Mouse (Mus musculus) CD4-positive helper T cell, adult 2 months (primary cell): ENCODE measurements around the gene Lrrc10b.

Source experiments
- DNase-seq: peaks from one replicate; pipeline ENCODE4 v3.0.0-alpha.2; 2012; ENCODE audit warnings: low read depth, missing footprints, low spot score

Lrrc10b gene

DNA sequence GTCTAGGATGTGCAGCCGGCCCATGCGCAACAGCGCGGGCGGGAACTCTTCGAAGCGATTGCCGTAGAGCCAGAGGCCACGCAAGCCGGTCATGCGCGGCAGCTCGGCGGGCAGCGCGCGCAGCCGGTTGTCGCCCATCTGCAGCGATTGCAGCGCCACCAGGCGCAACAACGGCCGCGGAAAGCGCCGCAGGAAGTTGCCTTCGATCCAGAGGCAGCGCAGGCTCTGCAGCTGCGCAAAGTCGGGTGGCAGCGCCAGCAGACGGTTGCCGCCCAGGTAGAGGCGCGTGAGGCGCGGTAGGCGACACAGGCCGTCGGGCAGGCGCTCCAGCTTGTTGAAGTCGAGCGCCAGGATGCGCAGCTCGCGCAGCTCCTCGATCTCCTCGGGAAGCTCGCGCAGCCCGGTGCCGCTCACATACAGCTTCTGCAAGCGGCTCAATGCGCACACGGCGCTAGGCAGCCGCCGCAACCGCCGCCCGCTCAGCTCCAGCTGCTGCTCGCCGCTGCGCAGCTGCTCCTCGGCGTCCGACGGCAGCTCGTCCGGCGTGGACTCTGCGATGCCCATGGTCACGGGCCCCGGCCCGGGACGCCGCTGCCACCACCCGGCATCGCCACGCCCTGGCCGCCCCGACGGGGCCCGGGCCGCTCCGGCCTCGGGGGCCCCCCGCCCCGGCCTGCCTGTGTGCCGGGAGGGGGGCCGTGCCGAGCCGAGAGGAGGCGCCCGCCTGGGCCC, at the start of gene Lrrc10b:
TSS of gene Lrrc10b (minus strand) at position 722 of the 732 bp plus-strand sequence.
- DNase-seq = peak; percentile 53

DNA sequence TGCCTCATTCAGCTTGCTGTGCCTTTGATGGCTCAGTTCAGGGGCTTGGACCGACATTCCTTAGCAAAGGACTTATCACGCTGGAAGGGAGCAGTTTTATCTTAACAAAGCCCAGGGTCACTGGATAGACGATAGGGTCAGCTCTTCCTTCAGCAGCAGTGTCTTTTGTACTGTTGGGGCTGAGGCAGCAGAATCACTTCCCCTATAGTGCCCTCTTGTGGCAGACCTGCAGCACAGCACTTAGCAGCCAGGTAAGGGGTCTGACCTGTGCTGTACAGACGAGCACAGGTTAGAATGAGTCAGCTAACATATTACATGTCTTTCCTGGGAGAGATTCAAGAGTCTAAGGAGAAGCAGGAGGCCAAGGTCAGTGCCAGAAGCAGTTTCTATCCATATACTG, 45.3 kb upstream of the Lrrc10b start:
- DNase-seq = peak; percentile 49

DNA sequence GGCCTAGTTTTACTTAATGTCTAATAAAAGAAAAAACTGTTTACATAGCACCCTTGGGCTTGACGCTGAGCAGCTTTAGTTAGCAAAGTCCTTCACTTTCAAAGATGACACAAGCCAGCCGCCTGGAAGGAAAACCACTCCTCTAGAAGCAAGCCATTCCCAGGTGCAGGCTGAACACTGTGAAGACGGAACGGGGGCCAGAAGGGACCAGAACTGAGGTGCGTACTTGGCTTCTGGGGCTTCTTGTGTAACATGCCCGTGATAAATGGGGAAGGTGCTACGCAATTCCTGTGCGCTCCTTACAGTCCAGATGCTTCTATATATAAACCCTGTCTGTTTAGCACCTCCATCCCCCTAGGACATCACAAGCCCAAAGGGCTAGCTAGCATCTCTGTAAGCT, 43.3 kb upstream of the Lrrc10b start:
- no peak for DNase-seq

DNA sequence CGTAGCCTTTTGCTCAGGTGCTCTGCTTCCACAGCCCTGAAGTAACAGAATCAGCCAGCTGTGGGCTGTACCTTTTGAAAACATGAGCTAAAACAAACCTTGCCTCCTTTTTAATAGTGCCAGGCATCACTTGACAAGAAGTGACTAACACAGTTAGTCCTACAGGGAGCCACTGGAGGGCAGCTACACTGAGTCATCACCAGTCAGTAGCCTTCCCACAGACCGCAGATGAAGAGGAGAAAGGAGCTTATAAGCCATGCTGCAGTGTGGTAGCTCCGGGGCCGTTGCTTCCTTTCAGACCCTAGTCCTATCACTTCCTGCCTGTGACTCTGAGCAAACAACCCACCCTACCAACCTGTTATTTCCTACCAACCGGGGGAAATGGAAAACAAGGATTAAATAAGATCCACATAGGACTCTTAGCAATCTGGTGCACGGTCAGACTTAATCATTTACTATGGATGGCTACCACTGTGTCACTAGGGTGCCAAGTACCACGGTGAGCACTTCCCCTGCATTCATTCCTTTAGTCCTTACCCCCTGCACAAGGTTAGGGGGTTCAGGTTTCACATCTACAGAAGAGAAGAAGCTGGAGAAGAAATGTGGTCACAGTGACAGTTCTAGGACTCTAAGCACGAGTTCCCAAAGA, 40.4 kb upstream of the Lrrc10b start:
- DNase-seq = no peak

DNA sequence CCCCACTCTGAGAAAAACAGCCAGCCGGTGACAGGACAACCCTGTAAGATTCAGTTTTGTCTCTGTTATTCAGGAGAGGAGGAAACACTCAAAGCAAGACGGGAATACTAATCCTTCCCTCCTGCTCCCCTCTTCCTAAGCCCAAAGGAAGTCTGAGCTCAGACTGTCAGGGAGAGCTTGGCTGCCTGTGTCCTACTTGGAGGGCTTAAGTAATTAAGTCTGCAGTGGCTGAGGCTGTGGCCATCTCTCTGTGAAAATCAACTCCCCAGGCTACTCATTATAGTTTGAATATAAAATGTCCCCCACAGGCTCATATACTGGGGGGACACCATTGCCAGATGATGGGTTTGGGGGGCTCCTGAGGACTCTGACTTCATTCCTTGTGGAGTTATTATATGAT, 39.7 kb upstream of the Lrrc10b start:
- DNase-seq = no peak

DNA sequence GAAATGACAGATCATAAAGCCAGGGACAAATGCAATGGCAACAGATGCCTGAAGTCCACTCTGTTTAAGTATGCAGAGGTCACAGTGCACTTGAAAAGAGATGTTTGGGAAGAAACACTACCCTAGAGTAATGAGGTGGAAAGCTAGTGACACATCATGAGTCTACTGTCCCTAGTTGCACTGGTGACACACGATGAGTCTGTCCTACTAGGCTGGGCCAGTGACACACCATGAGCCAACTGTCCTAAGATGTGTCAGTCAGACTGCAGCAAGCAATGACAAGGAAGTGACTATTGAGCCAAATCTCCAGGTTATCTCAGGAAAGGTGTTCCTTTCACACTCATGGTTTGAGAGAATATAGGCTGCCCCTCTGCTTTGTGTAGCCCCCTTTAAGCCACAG, 38.4 kb upstream of the Lrrc10b start:
- no peak for DNase-seq

DNA sequence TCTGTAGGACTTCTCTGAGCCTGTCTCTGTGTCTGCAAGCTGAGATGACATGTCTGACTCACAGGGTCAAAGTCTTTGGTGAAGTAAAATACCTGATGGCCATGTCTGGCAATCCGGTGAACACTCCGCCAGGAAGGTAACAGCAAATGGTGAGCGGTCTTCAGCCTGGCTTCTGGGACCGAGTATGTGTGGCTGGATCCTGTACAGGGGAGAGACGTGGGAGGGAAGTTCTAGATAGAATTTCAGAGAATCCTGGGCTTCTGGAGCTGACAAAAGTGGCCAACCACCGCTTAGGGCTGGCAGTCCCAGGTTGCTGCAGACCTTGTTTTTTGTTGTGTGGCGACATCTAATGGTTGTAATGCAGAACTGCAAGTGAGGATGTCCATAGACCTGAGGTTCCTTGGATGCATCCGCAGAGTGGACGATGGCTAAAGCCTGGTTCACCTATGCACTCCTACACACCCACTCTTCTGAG, 29.0 kb upstream of the Lrrc10b start:
- peak; percentile 45 for DNase-seq

DNA sequence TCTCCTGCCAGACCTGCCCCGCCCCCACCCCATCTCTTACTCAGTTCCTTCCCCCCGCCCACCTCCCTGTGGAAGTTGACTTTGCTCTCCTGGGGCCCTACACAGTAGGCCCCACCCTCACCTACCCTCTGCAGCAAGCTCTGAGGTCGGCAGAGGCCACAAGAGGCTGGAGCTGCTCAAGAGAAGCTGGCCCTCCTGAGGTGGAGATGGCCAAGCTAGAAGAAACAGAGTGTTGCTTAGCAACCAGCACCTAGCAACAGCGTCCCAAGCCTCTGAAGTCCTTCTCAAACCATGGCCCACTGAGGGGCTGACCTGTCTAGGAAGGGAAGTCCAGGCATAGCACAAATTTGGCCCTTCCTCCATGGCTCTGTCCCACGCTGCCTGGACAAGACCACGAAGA, 25.4 kb upstream of the Lrrc10b start, which contains the start of gene Ppp1r32:
TSS of gene Ppp1r32 (minus strand) at position 226 of the 400 bp plus-strand sequence.
- DNase-seq = no peak

DNA sequence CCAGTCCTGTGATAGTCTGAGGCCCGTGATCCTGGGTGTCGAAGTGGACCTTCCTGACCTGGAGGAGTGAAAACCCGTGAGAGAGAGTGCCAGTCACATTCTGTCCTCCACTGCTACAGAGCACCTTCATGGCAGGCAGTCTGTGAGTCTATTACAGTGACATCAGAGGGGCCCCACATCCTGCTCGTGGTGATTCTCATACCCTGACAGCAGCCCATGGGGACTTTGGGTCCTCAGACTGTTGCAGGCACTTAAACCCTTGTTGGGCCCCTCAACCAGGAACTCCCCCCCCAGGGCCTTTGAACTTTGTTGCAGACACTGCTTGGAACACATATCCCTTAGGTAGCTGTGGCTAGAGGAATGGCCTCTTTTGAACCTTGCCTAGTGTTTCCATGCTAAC, 22.3 kb upstream of the Lrrc10b start:
- no peak for DNase-seq

DNA sequence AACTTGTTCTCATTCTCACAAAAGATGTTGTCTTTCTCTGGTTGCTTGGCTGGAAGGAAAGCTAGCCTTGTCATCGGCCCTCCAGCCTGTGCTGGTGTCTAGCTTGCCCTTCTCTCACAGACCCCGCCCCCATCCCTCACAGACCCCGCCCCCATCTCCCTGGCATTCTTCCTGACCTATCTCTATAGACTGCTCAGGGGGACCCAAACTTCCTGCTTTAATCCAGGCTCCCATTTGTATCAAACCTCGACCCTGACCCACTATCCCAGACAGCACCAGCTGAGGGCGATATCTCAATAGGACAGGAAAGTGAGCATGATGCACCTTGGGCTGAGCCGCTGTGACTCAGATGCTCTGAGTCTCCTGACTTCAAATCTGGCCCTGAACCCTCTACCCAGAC, 16.5 kb upstream of the Lrrc10b start:
- no peak for DNase-seq

DNA sequence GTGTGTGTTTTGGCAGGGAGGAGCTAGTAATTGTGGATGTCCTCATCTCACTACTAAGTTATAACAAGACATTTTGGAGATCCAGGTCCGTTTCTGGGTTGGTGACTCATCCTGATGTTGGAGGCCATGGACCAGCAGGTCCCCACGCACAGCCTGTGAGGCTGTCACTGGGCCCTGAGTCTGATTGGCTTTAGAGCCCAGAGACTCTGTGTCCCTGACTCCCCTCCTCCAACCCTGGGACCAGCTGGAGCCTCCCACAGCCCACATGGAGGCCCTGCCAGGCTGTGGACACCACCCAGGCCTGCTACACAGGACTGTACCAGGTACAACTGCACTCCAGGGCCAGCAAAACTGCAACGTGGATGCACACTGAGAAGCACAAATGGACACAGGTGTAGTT, 15.7 kb upstream of the Lrrc10b start:
- DNase-seq = no peak

DNA sequence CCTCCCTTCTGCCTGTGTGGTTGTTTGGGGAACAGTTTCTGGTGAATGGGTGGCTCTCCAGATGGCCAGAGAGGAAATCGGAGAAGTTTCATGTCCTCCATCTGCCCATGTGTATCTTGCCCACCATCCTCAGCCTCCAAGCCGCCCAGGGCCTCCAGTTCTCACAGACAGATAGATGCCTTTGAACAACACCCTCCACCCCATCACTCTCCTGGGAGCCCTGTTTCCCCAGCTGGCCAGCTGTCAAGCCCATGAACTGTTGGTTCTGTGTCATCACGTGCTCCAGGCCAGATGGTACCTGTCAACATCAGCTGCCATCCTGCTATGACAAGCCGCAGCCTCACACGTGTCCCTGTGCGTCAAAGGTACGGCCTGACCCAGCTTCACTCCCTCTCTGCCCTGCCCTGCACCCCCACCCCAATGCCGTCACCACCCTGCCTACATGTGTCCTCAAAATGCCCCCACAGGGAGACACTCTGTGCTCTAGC, 11.9 kb upstream of the Lrrc10b start:
- no peak for DNase-seq

DNA sequence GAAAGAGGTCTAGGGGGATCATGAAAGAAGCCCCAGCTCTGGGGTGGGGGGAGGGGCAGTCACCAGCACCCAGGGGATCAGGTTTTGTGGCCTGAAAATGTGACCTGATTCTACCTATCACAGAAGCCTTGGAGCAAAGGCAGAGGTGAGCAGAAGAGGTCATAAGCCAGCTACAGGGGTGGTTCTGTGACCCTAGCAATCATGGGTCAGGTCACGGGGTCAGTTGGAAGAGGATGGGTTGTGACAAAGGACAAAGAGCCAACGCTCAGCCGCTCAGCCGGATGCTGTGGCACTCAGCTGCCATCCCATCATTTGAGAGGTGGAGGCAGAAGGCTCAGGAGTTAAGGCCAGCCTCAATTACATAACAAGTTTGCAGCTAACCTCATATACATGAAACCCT, 7.2 kb upstream of the Lrrc10b start:
- no peak for DNase-seq

DNA sequence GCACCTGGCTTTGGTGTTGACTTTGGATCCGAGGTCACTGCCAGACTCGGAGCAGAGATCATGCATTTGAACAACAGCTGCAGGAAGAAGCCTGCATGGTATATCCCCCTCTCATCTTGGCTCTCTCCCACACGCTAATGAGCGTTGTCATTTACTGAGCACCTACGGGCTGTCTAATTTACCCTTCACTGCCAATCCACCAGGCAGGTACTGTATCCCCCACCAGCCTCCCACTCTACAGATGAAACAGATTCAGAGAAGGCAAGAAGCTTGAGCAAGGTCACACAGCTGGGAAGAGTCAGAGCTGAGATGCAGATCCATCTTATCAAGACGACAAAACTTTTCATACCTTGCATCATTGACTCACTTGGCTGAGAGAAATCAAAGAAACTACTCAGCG, 4.3 kb upstream of the Lrrc10b start:
- no peak for DNase-seq

DNA sequence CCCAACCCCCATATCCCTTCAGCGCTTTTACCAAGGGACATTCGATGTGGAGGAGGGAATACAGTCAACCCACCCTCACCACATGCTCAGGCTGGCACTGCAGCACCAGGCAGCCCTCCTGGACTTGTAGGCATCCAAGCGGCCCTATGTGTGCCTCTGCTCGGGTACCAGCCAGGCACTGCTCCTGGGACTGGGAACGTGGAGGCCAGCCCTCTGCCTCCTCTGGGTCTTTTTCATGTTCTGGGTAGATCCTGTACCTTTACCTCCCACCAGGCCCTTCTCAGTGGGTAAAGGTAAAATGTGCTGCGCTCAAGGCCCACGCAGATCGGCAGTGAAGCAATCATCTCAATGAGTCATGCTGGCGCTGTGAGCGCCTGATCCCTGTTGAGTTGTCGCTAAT, 2.6 kb upstream of the Lrrc10b start:
- no peak for DNase-seq

DNA sequence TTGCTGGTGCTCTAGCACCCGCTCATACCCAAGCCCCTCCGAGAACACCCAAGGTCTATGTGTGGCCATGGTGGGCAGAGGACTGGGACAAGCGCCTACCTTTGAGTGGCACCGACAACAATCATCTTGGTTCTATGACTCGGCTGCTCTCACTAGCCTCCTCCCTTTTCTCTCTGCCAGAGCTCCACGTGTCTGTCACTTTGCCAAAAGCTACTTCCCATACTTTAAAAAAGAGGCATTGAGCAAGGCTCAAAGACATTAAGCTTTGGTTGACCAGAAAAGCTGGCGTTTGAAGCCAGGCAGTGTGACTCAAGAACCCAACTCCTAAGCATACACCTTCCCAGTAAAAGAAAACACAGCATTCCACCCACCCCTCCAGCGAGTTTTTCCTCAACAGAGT, 823 bp upstream of the Lrrc10b start:
- no peak for DNase-seq

DNA sequence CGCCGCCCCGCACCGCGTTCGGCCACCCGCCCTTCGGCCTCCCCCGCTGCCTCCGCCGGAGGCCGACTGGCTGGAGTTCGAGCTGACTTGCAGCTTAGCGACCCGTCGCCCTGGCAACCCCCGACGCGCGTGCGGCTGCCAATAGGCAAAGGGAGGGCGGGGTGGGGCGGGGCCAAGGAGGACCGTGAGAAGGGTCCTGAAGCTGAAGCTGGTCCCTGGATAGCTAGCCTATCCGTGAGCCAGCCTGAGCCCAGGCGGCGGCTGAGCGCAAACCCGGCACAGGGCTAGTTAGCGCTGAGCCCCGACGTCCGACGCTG, 169 bp upstream of the Lrrc10b start:
- DNase-seq = no peak

DNA sequence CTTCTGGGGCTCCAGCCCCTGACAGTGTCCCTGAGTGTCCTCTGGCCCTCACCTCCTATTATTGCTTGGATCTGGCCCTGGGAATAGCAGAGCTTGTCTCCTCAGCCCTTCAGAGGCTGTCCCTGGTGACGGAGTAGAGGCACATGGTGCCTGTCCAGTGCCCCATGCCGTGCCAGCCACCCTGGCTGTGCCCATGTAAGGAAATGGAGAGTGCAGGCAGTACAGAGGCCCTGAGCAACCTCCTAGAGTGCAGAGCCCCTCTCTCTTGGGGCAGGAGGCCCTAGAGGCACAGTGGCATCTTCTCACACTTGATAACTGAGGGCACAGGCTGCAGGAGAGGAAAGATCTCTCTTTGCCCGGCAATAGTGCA, 1.9 kb downstream of the Lrrc10b start:
- no peak for DNase-seq

DNA sequence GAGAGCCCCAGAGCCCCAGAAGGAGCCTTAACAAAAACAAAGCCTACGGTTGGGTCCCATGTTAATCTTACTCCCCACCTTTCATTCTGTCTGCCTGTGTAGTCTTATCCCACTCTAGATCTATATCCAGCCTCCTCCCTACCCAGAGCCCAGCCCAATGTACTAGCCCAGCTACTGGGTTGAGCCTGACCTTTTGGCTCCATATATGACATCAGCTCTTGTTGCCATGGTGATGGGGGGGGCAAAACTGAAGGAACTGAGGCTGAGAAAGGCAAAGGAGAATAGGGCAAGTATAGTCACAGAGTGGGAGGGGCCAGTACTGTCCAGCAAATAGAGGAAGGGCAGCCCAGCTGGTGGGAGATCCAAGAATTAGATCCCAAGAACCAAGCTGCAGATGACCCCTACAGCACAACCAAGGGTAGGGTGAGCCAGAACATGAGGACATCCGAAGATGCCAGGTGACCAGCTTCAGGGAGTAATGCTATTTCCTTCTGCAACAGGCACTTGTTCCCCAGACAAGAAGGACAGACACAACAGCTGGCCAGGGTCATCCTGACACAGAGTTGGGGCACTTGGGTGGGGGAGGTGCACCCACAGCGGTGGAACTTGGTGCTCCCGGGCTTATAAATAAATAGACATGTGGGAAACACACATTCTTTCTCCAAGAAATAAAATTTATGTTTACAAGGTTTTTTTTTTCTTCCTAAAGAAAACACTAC, 2.4 kb downstream of the Lrrc10b start:
- no peak for DNase-seq

DNA sequence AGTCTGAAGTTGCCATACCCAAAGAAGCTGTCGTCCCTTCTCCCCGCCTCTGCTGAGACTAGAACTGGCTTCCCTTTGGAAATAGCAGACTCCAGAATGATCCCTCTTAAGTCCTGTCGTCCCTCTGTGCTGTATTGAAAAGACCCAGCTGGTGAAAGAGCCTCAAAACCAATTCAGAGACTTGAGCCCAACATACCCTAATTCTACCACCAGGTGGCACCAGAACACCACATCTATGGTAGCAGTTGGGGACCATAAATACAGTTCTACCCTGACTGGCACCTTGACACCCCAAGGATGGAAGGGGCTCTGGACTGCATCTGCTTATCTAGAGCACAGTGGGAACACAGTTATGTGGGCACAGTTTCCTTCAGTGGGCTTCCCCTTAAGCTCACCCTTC, 7.6 kb downstream of the Lrrc10b start:
- peak; percentile 60 for DNase-seq

DNA sequence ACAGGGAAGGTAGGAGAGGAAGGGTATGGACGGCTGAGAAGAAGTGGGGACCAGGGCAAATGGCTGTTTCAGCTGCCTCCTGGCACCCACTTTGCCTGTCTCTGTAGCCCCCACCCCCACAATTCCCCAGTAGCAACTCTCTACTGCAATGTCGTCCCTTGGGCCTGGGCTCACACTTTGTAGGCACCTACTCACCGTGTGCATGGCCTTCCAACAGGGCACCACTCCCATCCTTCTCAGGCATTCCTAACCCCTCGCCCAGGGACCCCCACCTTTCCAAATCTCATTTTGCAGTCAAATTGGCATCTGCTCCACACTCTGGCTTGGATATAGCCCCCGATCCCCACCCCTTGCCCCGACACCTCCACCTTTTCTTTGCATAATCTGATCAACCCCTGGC, 8.1 kb downstream of the Lrrc10b start:
- DNase-seq = no peak

DNA sequence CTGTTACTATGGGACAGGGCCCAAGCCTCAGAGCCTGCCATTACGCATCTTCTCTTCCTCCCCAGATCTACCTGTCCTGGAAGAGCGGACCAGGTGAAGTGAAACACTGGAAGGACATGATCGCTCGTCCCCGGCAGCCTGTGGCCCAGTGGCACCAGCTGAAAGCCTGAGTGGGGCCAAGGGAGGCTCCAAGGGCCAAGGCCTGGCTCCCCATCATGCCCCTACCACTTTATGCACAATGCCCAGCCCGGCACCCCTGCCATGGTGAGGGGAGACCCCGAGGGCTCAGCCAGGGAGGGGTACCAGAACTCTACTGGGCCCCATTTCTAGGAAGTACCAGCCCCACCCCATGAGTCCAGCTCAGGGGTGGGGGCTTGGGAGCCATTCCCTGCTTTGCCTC, 9.0 kb downstream of the Lrrc10b start:
- no peak for DNase-seq
